Mouse (Mus musculus): ENCODE results near the gene Rbpjl. TPM values are rescaled to one million over a fixed set of nuclear protein-coding genes. Genes with fewer than 3 reads are reported as not detected.

The Rbpjl gene
- polyA plus RNA-seq, 1 experiment = 1.1 TPM

- TF ChIP-seq POLR2A (IDR thresholded peaks at IDR 0.05; ENCODE audit: extremely low read depth, insufficient read depth, low read length) = no peak
- TF ChIP-seq CTCF (IDR thresholded peaks at IDR 0.05; ENCODE audit: extremely low read depth, insufficient read depth, low read length) = peak; percentile 82
- Histone ChIP-seq H3K27ac (ENCODE audit: insufficient read depth, low read length) (no peak overlapping the region), H3K4me1 (ENCODE audit: control insufficient read depth, insufficient read depth, low read length) (no peaks in the 10 kb centered on the region), H3K4me3 (ENCODE audit: insufficient read depth, low read length) (no peak overlapping the region)
Measured at GRCm38 (mm10) chr2:164386953-164387352, 16.0 kb upstream of the Rbpjl start.

- no peak within 1 kb of the TSS for H3K27ac ChIP-seq (ENCODE audit: insufficient read depth, low read length)
- no peak for TF ChIP-seq POLR2A (IDR thresholded peaks at IDR 0.05; ENCODE audit: extremely low read depth, insufficient read depth, low read length)
- TF ChIP-seq CTCF (IDR thresholded peaks at IDR 0.05; ENCODE audit: extremely low read depth, insufficient read depth, low read length) = no peak
- H3K4me3 ChIP-seq (ENCODE audit: insufficient read depth, low read length) = peak within 1 kb of the TSS; percentile 35
- H3K4me1 ChIP-seq (ENCODE audit: control insufficient read depth, insufficient read depth, low read length) = no peaks in the 10 kb centered on the region
Measured at GRCm38 (mm10) chr2:164389020-164389419, 13.9 kb upstream of the Rbpjl start, which contains the start of gene Slpi. Gene Slpi (minus strand): TSS chr2:164389095.

GRCm38 (mm10) chr2:164389499-164389898 is 13.4 kb upstream of the Rbpjl start:
- TF ChIP-seq CTCF (IDR thresholded peaks at IDR 0.05; ENCODE audit: extremely low read depth, insufficient read depth, low read length) (peak; percentile 56), POLR2A (IDR thresholded peaks at IDR 0.05; ENCODE audit: extremely low read depth, insufficient read depth, low read length) (no peak)
- Histone ChIP-seq H3K27ac (ENCODE audit: insufficient read depth, low read length) (no peak overlapping the region), H3K4me3 (ENCODE audit: insufficient read depth, low read length) (peak overlapping the region; percentile 35), H3K4me1 (ENCODE audit: control insufficient read depth, insufficient read depth, low read length) (no peaks in the 10 kb centered on the region)

- Histone ChIP-seq H3K4me3 (ENCODE audit: insufficient read depth, low read length) (no peak overlapping the region), H3K4me1 (ENCODE audit: control insufficient read depth, insufficient read depth, low read length) (no peaks in the 10 kb centered on the region), H3K27ac (ENCODE audit: insufficient read depth, low read length) (no peak overlapping the region)
- no peak for TF ChIP-seq POLR2A (IDR thresholded peaks at IDR 0.05; ENCODE audit: extremely low read depth, insufficient read depth, low read length)
- TF ChIP-seq CTCF (IDR thresholded peaks at IDR 0.05; ENCODE audit: extremely low read depth, insufficient read depth, low read length) = no peak
Measured at GRCm38 (mm10) chr2:164393126-164393525, 9.8 kb upstream of the Rbpjl start.

GRCm38 (mm10) chr2:164396076-164396475 is 6.9 kb upstream of the Rbpjl start:
- TF ChIP-seq POLR2A (IDR thresholded peaks at IDR 0.05; ENCODE audit: extremely low read depth, insufficient read depth, low read length) (no peak), CTCF (IDR thresholded peaks at IDR 0.05; ENCODE audit: extremely low read depth, insufficient read depth, low read length) (no peak)
- no peak overlapping the region for H3K4me3 ChIP-seq (ENCODE audit: insufficient read depth, low read length)
- H3K27ac ChIP-seq (ENCODE audit: insufficient read depth, low read length) = no peak overlapping the region
- H3K4me1 ChIP-seq (ENCODE audit: control insufficient read depth, insufficient read depth, low read length) = no peaks in the 10 kb centered on the region; the same call in 1 of the 2 replicates

GRCm38 (mm10) chr2:164396911-164397310 is 6.0 kb upstream of the Rbpjl start:
- Histone ChIP-seq H3K27ac (ENCODE audit: insufficient read depth, low read length) (no peak overlapping the region), H3K4me3 (ENCODE audit: insufficient read depth, low read length) (no peak overlapping the region), H3K4me1 (ENCODE audit: control insufficient read depth, insufficient read depth, low read length) (no peaks in the 10 kb centered on the region; the same call in 1 of the 2 replicates)
- TF ChIP-seq POLR2A (IDR thresholded peaks at IDR 0.05; ENCODE audit: extremely low read depth, insufficient read depth, low read length) = no peak
- TF ChIP-seq CTCF (IDR thresholded peaks at IDR 0.05; ENCODE audit: extremely low read depth, insufficient read depth, low read length) = no peak

GRCm38 (mm10) chr2:164403396-164404081 is 598 bp downstream of the Rbpjl start:
- H3K4me3 ChIP-seq (ENCODE audit: insufficient read depth, low read length) = 0 out of 2 replicates have a peak overlapping the region, but pooled peaks have one; percentile 6
- H3K27ac ChIP-seq (ENCODE audit: insufficient read depth, low read length) = no peak overlapping the region
- TF ChIP-seq CTCF (IDR thresholded peaks at IDR 0.05; ENCODE audit: extremely low read depth, insufficient read depth, low read length) (no peak), POLR2A (IDR thresholded peaks at IDR 0.05; ENCODE audit: extremely low read depth, insufficient read depth, low read length) (no peak)
- H3K4me1 ChIP-seq (ENCODE audit: control insufficient read depth, insufficient read depth, low read length) = no peaks in the 10 kb centered on the region; the same call in 1 of the 2 replicates

GRCm38 (mm10) chr2:164404082-164404990 is 1.4 kb downstream of the Rbpjl start:
- H3K4me3 ChIP-seq (ENCODE audit: insufficient read depth, low read length) = peak overlapping the region; percentile 17; the same call in 1 of the 2 replicates
- no peaks in the 10 kb centered on the region; the same call in 1 of the 2 replicates for H3K4me1 ChIP-seq (ENCODE audit: control insufficient read depth, insufficient read depth, low read length)
- TF ChIP-seq CTCF (IDR thresholded peaks at IDR 0.05; ENCODE audit: extremely low read depth, insufficient read depth, low read length) (no peak), POLR2A (IDR thresholded peaks at IDR 0.05; ENCODE audit: extremely low read depth, insufficient read depth, low read length) (no peak)
- H3K27ac ChIP-seq (ENCODE audit: insufficient read depth, low read length) = no peak overlapping the region

- Histone ChIP-seq H3K4me1 (ENCODE audit: control insufficient read depth, insufficient read depth, low read length) (no peaks in the 10 kb centered on the region; the same call in 1 of the 2 replicates), H3K27ac (ENCODE audit: insufficient read depth, low read length) (no peak within 1 kb of the TSS), H3K4me3 (ENCODE audit: insufficient read depth, low read length) (peak within 1 kb of the TSS; percentile 17; the same call in 1 of the 2 replicates)
- TF ChIP-seq POLR2A (IDR thresholded peaks at IDR 0.05; ENCODE audit: extremely low read depth, insufficient read depth, low read length) = no peak
- TF ChIP-seq CTCF (IDR thresholded peaks at IDR 0.05; ENCODE audit: extremely low read depth, insufficient read depth, low read length) = no peak
Measured at GRCm38 (mm10) chr2:164405060-164405459, 2.1 kb downstream of the Rbpjl start, which contains the start of gene Matn4. Gene Matn4 (minus strand): TSS chr2:164405160.
